Mouse (Mus musculus) liver, postnatal 0 days (tissue): ENCODE measurements around the gene Ralgapa1. TPM values are rescaled to one million over a fixed set of nuclear protein-coding genes. Genes with fewer than 3 reads are reported as not detected.

Experiments
- ATAC-seq: fragments of 200-750 bp; cut with Nextera tagmentation; 2 replicates; pipeline ENCODE4 v1.8.0; 2017; ENCODE audit warnings: mild to moderate bottlenecking, moderate library complexity
- DNase-seq: peaks from one replicate; pipeline ENCODE4 v3.0.0-alpha.2; 2016
- H3K27ac ChIP-seq: fragments of 300-500 bp; sonication (generic); 2 replicates; pipeline ENCODE4 v1.5.1; 2014; ENCODE audit warnings: antibody characterized with exemption, moderate library complexity, mild to moderate bottlenecking, low read depth
- H3K27me3 ChIP-seq: fragments of 300-500 bp; sonication (generic); 2 replicates; pipeline ENCODE4 v1.6.1; 2014; ENCODE audit warnings: low read length, control low read depth, mixed read lengths; ENCODE audit not compliant: insufficient read depth
- H3K36me3 ChIP-seq: fragments of 300-500 bp; sonication (generic); replicated peaks from 2 replicates; pipeline ENCODE4 v1.6.1; 2014; ENCODE audit warnings: mild to moderate bottlenecking, control low read depth, low read length, moderate library complexity, mixed read lengths; ENCODE audit not compliant: insufficient read depth
- H3K4me1 ChIP-seq: fragments of 300-500 bp; sonication (generic); 2 replicates; pipeline ENCODE4 v1.6.1; 2014; ENCODE audit warnings: antibody characterized with exemption, mild to moderate bottlenecking, control low read depth; ENCODE audit not compliant: insufficient read depth
- H3K4me2 ChIP-seq: fragments of 300-500 bp; sonication (generic); 2 replicates; pipeline ENCODE4 v1.6.1; 2014; ENCODE audit warnings: low read depth, mild to moderate bottlenecking, low read length, moderate library complexity, mixed read lengths
- H3K4me3 ChIP-seq: fragments of 300-500 bp; sonication (generic); 2 replicates; pipeline ENCODE4 v1.5.1; 2014; ENCODE audit warnings: low read depth, low read length
- H3K9ac ChIP-seq: fragments of 300-500 bp; sonication (generic); replicated peaks from 2 replicates; pipeline ENCODE4 v1.6.1; 2014; ENCODE audit warnings: mild to moderate bottlenecking, moderate library complexity
- H3K9me3 ChIP-seq: fragments of 300-500 bp; sonication (generic); 2 replicates; pipeline ENCODE4 v1.6.1; 2016; ENCODE audit warnings: mild to moderate bottlenecking, control low read depth, low read length, mixed read lengths
- CTCF ChIP-seq: sonication (generic); IDR thresholded peaks from 2 replicates; pipeline ENCODE4 v1.5.1; 2016; ENCODE audit warnings: antibody characterized with exemption, low read depth
- EP300 ChIP-seq: IDR thresholded peaks from 2 replicates; pipeline ENCODE4 v1.6.1; 2016; ENCODE audit warnings: antibody characterized with exemption, low read depth, mild to moderate bottlenecking
- WGBS: fragments of 180-500 bp; shearing (Covaris S2); extraction: QIAGEN DNeasy Blood & Tissue Kit; methylation state at CpG from one replicate; pipeline ENCODE4 v1.1.7; 2014; ENCODE audit not compliant: insufficient replicate concordance; 5-methylcytosine and 5-hydroxymethylcytosine counted together
- polyA plus RNA-seq: library from polyadenylated mRNA; unstranded; fragments of >200 nt; fragmentation: Nextera tagmentation; extraction: Ambion mirVana; gene quantifications from 2 replicates; pipeline ENCODE4 v1.2.1, GENCODE M21; 2015

Ralgapa1 gene
- polyA plus RNA-seq, 1 experiment from 2014 or later, result 2.8 TPM

DNA sequence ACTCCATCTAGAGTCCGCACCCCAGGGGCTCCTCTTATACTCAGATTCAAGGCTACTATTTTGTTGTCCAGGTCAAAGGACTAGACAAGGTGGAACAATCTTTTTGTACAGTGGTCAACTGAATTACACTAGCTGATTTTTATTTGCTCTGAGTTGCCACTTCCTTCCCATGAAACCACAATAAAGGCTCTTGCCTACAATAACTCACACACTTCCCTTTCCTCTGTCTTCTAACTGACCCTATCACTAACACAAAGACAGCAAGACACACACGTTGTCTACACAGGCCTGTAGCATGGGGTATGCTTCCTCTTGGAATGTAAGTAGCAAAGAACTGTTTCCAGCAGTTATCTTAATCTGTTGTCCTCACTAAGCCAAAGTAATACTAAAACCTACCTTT, 35.7 kb downstream of the Ralgapa1 start:
- Histone ChIP-seq H3K9me3 (no peaks in the 10 kb centered on the region), H3K9ac (no peak overlapping the region), H3K4me2 (no peak overlapping the region), H3K27me3 (no peaks in the 10 kb centered on the region), H3K4me3 (no peak overlapping the region), H3K27ac (no peak overlapping the region), H3K36me3 (peaks cover 13% of the 10 kb centered on the region; the same call in 1 of the 2 replicates), H3K4me1 (no peaks in the 10 kb centered on the region; the same call in 1 of the 2 replicates)
- DNase-seq (no peak), ATAC-seq (no peak)
- 58% methylated on average over 2 of the region's 2 CpGs for WGBS
- TF ChIP-seq CTCF, result no peak
- no peak for TF ChIP-seq EP300

DNA sequence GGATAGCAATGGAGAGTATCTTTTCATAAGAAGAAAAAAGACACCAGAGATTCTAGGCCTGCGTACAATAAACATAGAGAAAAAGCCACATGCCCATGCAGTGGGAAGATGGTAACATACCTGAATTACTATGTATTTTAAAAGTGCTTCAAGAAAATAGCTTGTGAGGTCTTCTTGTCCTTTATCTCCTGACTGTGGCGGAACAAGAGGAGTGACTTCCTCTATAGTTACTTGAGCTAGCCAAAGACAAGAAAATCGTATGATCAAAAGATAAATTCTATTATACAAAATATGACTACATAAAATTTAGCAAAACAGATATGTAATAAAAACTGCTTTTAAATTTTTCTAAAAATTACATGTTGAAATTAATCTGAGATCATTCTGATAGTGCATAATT, 38.3 kb downstream of the Ralgapa1 start:
- no peak for DNase-seq
- Histone ChIP-seq H3K27me3 (no peaks in the 10 kb centered on the region), H3K4me1 (no peaks in the 10 kb centered on the region; the same call in 1 of the 2 replicates), H3K9ac (no peak overlapping the region), H3K4me2 (no peak overlapping the region), H3K4me3 (no peak overlapping the region), H3K27ac (no peak overlapping the region), H3K36me3 (peaks cover 13% of the 10 kb centered on the region; the same call in 1 of the 2 replicates), H3K9me3 (no peaks in the 10 kb centered on the region)
- 72% methylated on average over 3 of the region's 3 CpGs for WGBS
- no peak for ATAC-seq
- TF ChIP-seq CTCF, result no peak
- TF ChIP-seq EP300, result no peak

DNA sequence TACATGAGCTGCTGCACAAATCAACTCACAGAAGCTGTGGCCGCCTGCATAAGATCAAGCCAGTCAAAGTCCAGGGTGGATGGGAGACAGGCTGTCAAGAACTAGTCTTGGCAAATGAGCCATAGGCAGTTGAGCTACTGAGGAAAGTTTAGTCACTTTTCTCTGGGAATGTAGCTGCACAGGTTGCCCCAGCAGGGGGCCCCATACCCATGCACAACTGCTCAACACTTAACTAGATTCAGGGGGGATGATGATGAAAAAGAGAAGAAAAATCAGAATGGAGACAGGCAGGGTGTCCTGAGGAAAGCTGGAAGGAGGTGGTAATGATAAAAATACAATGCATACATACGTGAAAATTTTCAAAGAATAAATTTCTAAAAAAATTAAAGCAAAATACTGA, 42.7 kb downstream of the Ralgapa1 start:
- no peak overlapping the region for H3K4me3 ChIP-seq
- no peaks in the 10 kb centered on the region for H3K27me3 ChIP-seq
- ATAC-seq (no peak), DNase-seq (peak; percentile 37)
- H3K9ac ChIP-seq, result no peak overlapping the region
- H3K27ac ChIP-seq, result no peak overlapping the region
- no peaks in the 10 kb centered on the region for H3K9me3 ChIP-seq
- no peaks in the 10 kb centered on the region for H3K4me1 ChIP-seq
- TF ChIP-seq EP300, result no peak
- TF ChIP-seq CTCF, result peak; percentile 68
- H3K4me2 ChIP-seq, result no peak overlapping the region
- peaks cover 13% of the 10 kb centered on the region; the same call in 1 of the 2 replicates for H3K36me3 ChIP-seq
- 69% methylated on average over 2 of the region's 2 CpGs for WGBS

GRCm38 (mm10) chr12:55777356-55777755, 43.6 kb downstream of the Ralgapa1 start:
- no peak overlapping the region for H3K4me2 ChIP-seq
- no peak overlapping the region for H3K9ac ChIP-seq
- H3K27me3 ChIP-seq, result no peaks in the 10 kb centered on the region
- H3K36me3 ChIP-seq, result peaks cover 13% of the 10 kb centered on the region; the same call in 1 of the 2 replicates
- ATAC-seq (no peak), DNase-seq (no peak)
- H3K4me1 ChIP-seq, result no peaks in the 10 kb centered on the region
- no peak overlapping the region for H3K4me3 ChIP-seq
- no peak overlapping the region for H3K27ac ChIP-seq
- H3K9me3 ChIP-seq, result no peaks in the 10 kb centered on the region
- TF ChIP-seq CTCF, result no peak
- no peak for TF ChIP-seq EP300

GRCm38 (mm10) chr12:55774316-55774715, 46.7 kb downstream of the Ralgapa1 start:
- TF ChIP-seq EP300, result no peak
- TF ChIP-seq CTCF, result no peak
- WGBS, result 43% methylated on average over 3 of the region's 3 CpGs

GRCm38 (mm10) chr12:55720319-55720718, 100.6 kb downstream of the Ralgapa1 start:
- Histone ChIP-seq H3K36me3 (peaks cover 34% of the 10 kb centered on the region), H3K4me2 (no peak overlapping the region), H3K27ac (no peak overlapping the region), H3K4me3 (no peak overlapping the region), H3K4me1 (no peaks in the 10 kb centered on the region), H3K9me3 (no peaks in the 10 kb centered on the region), H3K27me3 (no peaks in the 10 kb centered on the region), H3K9ac (no peak overlapping the region)
- ATAC-seq, result no peak
- 75% methylated on average over 1 of the region's 1 CpGs for WGBS
- no peak for TF ChIP-seq EP300
- TF ChIP-seq CTCF, result peak; percentile 70
- DNase-seq, result no peak

More at GRCm38 (mm10) chr12:55774316-55774715, 46.7 kb downstream of the Ralgapa1 start:
- no peaks in the 10 kb centered on the region for H3K9me3 ChIP-seq
- H3K4me2 ChIP-seq, result no peak overlapping the region
- H3K27ac ChIP-seq, result no peak overlapping the region
- ATAC-seq, result no peak
- H3K36me3 ChIP-seq, result peaks cover 14% of the 10 kb centered on the region
- no peak for DNase-seq
- no peaks in the 10 kb centered on the region for H3K4me1 ChIP-seq
- H3K27me3 ChIP-seq, result no peaks in the 10 kb centered on the region
- no peak overlapping the region for H3K9ac ChIP-seq
- H3K4me3 ChIP-seq, result no peak overlapping the region

DNA sequence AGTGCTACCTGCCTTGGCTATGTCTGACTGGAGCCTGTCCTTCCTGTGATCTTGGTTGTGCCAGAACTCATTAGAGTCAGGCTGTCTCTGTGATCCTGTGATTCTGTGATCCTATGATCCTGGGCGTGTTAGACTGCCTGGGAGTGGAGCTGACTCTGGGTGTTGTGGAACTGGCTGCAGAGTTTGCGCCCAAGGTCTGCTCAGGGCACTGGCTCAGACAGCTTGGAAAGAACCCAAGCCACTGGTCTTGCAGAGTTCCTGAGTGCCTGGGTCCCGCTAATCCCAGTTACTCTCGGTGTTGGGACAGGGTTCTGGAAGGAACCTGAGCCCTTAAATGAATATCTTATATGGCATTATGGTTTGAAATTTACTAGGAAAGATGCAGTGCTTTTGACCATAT, 115.1 kb downstream of the Ralgapa1 start:
- Histone ChIP-seq H3K4me2 (no peak overlapping the region), H3K9me3 (no peaks in the 10 kb centered on the region), H3K27me3 (no peaks in the 10 kb centered on the region), H3K36me3 (peaks cover 14% of the 10 kb centered on the region), H3K4me1 (no peaks in the 10 kb centered on the region), H3K9ac (no peak overlapping the region), H3K4me3 (no peak overlapping the region), H3K27ac (no peak overlapping the region)
- 88% methylated on average over 4 of the region's 4 CpGs for WGBS
- DNase-seq (no peak), ATAC-seq (no peak)
- TF ChIP-seq CTCF, result no peak
- TF ChIP-seq EP300, result no peak
